Mouse (Mus musculus): Measurements from ENCODE around the gene Cap2.

The Cap2 gene

GRCm38 (mm10) chr13:46534171-46534968 lies 32.7 kb downstream of the Cap2 start:
- no peaks in the 10 kb centered on the region for H3K36me3 ChIP-seq (ENCODE audit: control insufficient read depth, insufficient read depth, low read length, poor library complexity, severe bottlenecking)
- no peak for DNase-seq (ENCODE audit: low read depth, low spot score)
- no peaks in the 10 kb centered on the region for H3K27me3 ChIP-seq (ENCODE audit: control insufficient read depth, insufficient read depth, low read length, poor library complexity, severe bottlenecking)

- DNase-seq (ENCODE audit: low read depth, low spot score): no peak
- H3K27me3 ChIP-seq (ENCODE audit: control insufficient read depth, insufficient read depth, low read length, poor library complexity, severe bottlenecking): no peaks in the 10 kb centered on the region
- no peaks in the 10 kb centered on the region for H3K36me3 ChIP-seq (ENCODE audit: control insufficient read depth, insufficient read depth, low read length, poor library complexity, severe bottlenecking)
Observed at GRCm38 (mm10) chr13:46534969-46535785, 33.5 kb downstream of the Cap2 start.

- Histone ChIP-seq H3K36me3 (ENCODE audit: control insufficient read depth, insufficient read depth, low read length, poor library complexity, severe bottlenecking) (no peaks in the 10 kb centered on the region), H3K27me3 (ENCODE audit: control insufficient read depth, insufficient read depth, low read length, poor library complexity, severe bottlenecking) (no peaks in the 10 kb centered on the region)
- no peak for DNase-seq (ENCODE audit: low read depth, low spot score)
Observed at GRCm38 (mm10) chr13:46539284-46539683, 37.6 kb downstream of the Cap2 start.

DNA sequence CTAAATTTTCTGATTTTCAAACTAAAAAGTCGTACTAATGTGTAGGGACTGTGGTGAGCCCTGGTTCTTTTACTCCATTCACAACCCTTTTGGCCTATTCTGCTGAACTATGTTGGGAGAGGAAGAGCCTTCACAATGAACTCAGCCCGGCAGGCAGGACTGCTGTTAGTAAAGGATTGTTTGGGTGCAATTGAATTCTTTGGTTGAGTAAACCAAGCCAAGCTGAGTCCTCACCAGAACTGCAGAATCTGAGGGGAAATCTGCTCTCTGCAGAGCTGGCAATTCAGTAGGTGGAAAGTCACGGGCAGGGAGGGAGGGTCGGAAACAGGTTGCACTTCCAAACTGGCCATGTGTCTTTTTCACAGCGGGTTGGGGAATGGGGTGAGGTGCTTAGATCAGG lies 39.3 kb downstream of the Cap2 start:
- no peaks in the 10 kb centered on the region for H3K36me3 ChIP-seq (ENCODE audit: control insufficient read depth, insufficient read depth, low read length, poor library complexity, severe bottlenecking)
- no peak for DNase-seq (ENCODE audit: low read depth, low spot score)
- no peaks in the 10 kb centered on the region for H3K27me3 ChIP-seq (ENCODE audit: control insufficient read depth, insufficient read depth, low read length, poor library complexity, severe bottlenecking)

GRCm38 (mm10) chr13:46542782-46543181 lies 41.1 kb downstream of the Cap2 start:
- Histone ChIP-seq H3K36me3 (ENCODE audit: control insufficient read depth, insufficient read depth, low read length, poor library complexity, severe bottlenecking) (no peaks in the 10 kb centered on the region), H3K27me3 (ENCODE audit: control insufficient read depth, insufficient read depth, low read length, poor library complexity, severe bottlenecking) (no peaks in the 10 kb centered on the region)
- no peak for DNase-seq (ENCODE audit: low read depth, low spot score)

GRCm38 (mm10) chr13:46544608-46545007 lies 43.0 kb downstream of the Cap2 start:
- H3K36me3 ChIP-seq (ENCODE audit: control insufficient read depth, insufficient read depth, low read length, poor library complexity, severe bottlenecking): no peaks in the 10 kb centered on the region
- no peaks in the 10 kb centered on the region for H3K27me3 ChIP-seq (ENCODE audit: control insufficient read depth, insufficient read depth, low read length, poor library complexity, severe bottlenecking)
- no peak for DNase-seq (ENCODE audit: low read depth, low spot score)

DNA sequence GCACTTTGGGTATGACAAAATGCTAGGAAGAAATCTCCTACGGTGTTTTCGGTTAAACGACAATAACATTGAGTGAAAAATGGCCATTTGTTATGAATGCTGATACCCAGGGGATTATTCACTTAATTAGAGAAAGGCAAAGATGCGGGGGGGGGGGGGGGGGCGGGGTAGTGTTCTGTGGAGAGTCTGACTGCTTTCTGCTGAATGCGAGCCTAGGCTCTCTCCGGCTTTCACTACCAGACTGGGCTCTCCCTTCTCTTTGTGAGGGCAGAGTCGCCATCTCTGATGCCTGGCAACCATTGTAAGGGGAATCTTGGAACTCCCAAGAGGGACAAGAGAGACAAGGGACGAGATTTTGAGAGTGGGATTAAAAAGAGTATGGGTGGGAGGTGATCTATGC lies 43.4 kb downstream of the Cap2 start:
- no peak for DNase-seq (ENCODE audit: low read depth, low spot score)
- H3K36me3 ChIP-seq (ENCODE audit: control insufficient read depth, insufficient read depth, low read length, poor library complexity, severe bottlenecking): no peaks in the 10 kb centered on the region
- no peaks in the 10 kb centered on the region for H3K27me3 ChIP-seq (ENCODE audit: control insufficient read depth, insufficient read depth, low read length, poor library complexity, severe bottlenecking)

DNA sequence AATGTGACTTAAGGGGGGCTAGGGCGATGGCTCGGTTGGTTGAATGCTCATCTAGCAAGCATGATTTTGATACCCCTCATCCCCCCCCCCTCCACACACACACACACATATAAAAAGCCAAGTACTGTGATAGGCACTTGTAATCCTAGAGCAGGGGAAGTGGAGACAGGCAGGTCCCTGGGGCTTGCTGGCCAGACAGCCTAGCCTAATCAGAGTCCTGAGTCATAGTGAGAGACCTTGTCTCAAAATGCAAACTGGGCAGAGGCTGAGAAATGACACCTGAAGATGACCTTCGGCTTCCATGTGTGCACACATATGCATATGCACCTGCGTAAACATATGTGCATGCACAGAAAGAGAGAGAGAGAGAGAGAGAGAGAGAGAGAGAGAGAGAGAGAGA lies 45.2 kb downstream of the Cap2 start:
- Histone ChIP-seq H3K27me3 (ENCODE audit: control insufficient read depth, insufficient read depth, low read length, poor library complexity, severe bottlenecking) (no peaks in the 10 kb centered on the region), H3K36me3 (ENCODE audit: control insufficient read depth, insufficient read depth, low read length, poor library complexity, severe bottlenecking) (no peaks in the 10 kb centered on the region)
- no peak for DNase-seq (ENCODE audit: low read depth, low spot score)

- H3K36me3 ChIP-seq (ENCODE audit: control insufficient read depth, insufficient read depth, low read length, poor library complexity, severe bottlenecking): no peaks in the 10 kb centered on the region
- no peak for DNase-seq (ENCODE audit: low read depth, low spot score)
- H3K27me3 ChIP-seq (ENCODE audit: control insufficient read depth, insufficient read depth, low read length, poor library complexity, severe bottlenecking): no peaks in the 10 kb centered on the region
Observed at GRCm38 (mm10) chr13:46547253-46547652, 45.6 kb downstream of the Cap2 start.

- H3K36me3 ChIP-seq (ENCODE audit: control insufficient read depth, insufficient read depth, low read length, poor library complexity, severe bottlenecking): no peaks in the 10 kb centered on the region
- DNase-seq (ENCODE audit: low read depth, low spot score): no peak
- no peaks in the 10 kb centered on the region for H3K27me3 ChIP-seq (ENCODE audit: control insufficient read depth, insufficient read depth, low read length, poor library complexity, severe bottlenecking)
Observed at GRCm38 (mm10) chr13:46548132-46548531, 46.5 kb downstream of the Cap2 start.

GRCm38 (mm10) chr13:46548600-46549179 lies 47.0 kb downstream of the Cap2 start:
- Histone ChIP-seq H3K27me3 (ENCODE audit: control insufficient read depth, insufficient read depth, low read length, poor library complexity, severe bottlenecking) (no peaks in the 10 kb centered on the region), H3K36me3 (ENCODE audit: control insufficient read depth, insufficient read depth, low read length, poor library complexity, severe bottlenecking) (no peaks in the 10 kb centered on the region)
- no peak for DNase-seq (ENCODE audit: low read depth, low spot score)

- H3K36me3 ChIP-seq (ENCODE audit: control insufficient read depth, insufficient read depth, low read length, poor library complexity, severe bottlenecking): no peaks in the 10 kb centered on the region
- no peak for DNase-seq (ENCODE audit: low read depth, low spot score)
Observed at GRCm38 (mm10) chr13:46550627-46551026, 49.0 kb downstream of the Cap2 start.

GRCm38 (mm10) chr13:46554736-46555135 lies 53.1 kb downstream of the Cap2 start:
- no peaks in the 10 kb centered on the region for H3K27me3 ChIP-seq (ENCODE audit: control insufficient read depth, insufficient read depth, low read length, poor library complexity, severe bottlenecking)
- DNase-seq (ENCODE audit: low read depth, low spot score): no peak
- no peaks in the 10 kb centered on the region for H3K36me3 ChIP-seq (ENCODE audit: control insufficient read depth, insufficient read depth, low read length, poor library complexity, severe bottlenecking)

More at GRCm38 (mm10) chr13:46550627-46551026, 49.0 kb downstream of the Cap2 start:
- H3K27me3 ChIP-seq (ENCODE audit: control insufficient read depth, insufficient read depth, low read length, poor library complexity, severe bottlenecking): no peaks in the 10 kb centered on the region

GRCm38 (mm10) chr13:46565913-46566312 lies 64.3 kb downstream of the Cap2 start:
- DNase-seq (ENCODE audit: low read depth, low spot score): no peak
- Histone ChIP-seq H3K27me3 (ENCODE audit: control insufficient read depth, insufficient read depth, low read length, poor library complexity, severe bottlenecking) (no peaks in the 10 kb centered on the region), H3K36me3 (ENCODE audit: control insufficient read depth, insufficient read depth, low read length, poor library complexity, severe bottlenecking) (no peaks in the 10 kb centered on the region)

DNA sequence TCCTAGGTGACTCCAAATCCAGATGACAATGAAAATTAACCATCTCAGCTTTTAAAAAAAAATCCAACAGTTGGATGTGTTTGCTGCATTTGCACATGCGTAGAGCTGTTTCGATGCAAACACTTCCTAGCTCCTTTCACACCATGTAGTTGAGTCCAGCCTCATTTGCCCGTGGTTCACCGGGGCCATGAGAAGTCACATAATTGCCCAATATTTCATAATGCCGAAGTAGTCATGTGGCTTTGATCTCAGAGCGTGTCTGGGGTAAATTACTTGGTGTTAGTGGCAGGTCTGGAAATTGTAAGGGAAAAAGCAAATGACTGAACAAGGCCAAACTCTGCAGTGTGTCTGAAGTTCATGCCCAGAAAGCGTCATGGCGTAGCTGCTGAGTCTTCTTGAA lies 67.8 kb downstream of the Cap2 start:
- no peak for DNase-seq (ENCODE audit: low read depth, low spot score)
- H3K36me3 ChIP-seq (ENCODE audit: control insufficient read depth, insufficient read depth, low read length, poor library complexity, severe bottlenecking): no peaks in the 10 kb centered on the region
- no peaks in the 10 kb centered on the region for H3K27me3 ChIP-seq (ENCODE audit: control insufficient read depth, insufficient read depth, low read length, poor library complexity, severe bottlenecking)
